Mouse (Mus musculus) midbrain, embryonic 12.5 days (tissue): ENCODE results near the gene Spc25. TPM values are rescaled to one million over a fixed set of nuclear protein-coding genes. Genes with fewer than 3 reads are reported as not detected.
A peak's percentile ranks its signal among the peaks of the same experiment; 100 is the strongest.

Experiments
- ATAC-seq: fragments of 200-750 bp; cut with Nextera tagmentation; 2 replicates; pipeline ENCODE4 v1.8.0; 2017; ENCODE audit warnings: low read depth, moderate TSS enrichment, moderate library complexity; ENCODE audit not compliant: low FRiP score
- H3K27ac ChIP-seq: fragments of 300-500 bp; sonication (generic); replicated peaks from 2 replicates; pipeline ENCODE4 v1.5.1; 2016; ENCODE audit warnings: mild to moderate bottlenecking
- H3K27me3 ChIP-seq: fragments of 300-500 bp; sonication (generic); 2 replicates; pipeline ENCODE4 v1.6.1; 2016; ENCODE audit warnings: mild to moderate bottlenecking
- H3K36me3 ChIP-seq: fragments of 300-500 bp; sonication (generic); 2 replicates; pipeline ENCODE4 v1.6.1; 2016
- H3K4me1 ChIP-seq: fragments of 300-500 bp; sonication (generic); 2 replicates; pipeline ENCODE4 v1.6.1; 2016
- H3K4me2 ChIP-seq: fragments of 300-500 bp; sonication (generic); replicated peaks from 2 replicates; pipeline ENCODE4 v1.6.1; 2016; ENCODE audit warnings: mild to moderate bottlenecking, moderate library complexity
- H3K4me3 ChIP-seq: fragments of 300-500 bp; sonication (generic); 2 replicates; pipeline ENCODE4 v1.5.1; 2016; ENCODE audit warnings: mild to moderate bottlenecking
- H3K9ac ChIP-seq: fragments of 300-500 bp; sonication (generic); replicated peaks from 2 replicates; pipeline ENCODE4 v1.6.1; 2016; ENCODE audit warnings: mild to moderate bottlenecking, moderate library complexity
- H3K9me3 ChIP-seq: fragments of 300-500 bp; sonication (generic); 2 replicates; pipeline ENCODE4 v1.6.1; 2016; ENCODE audit warnings: mild to moderate bottlenecking
- WGBS: fragments of 180-500 bp; shearing (Covaris S2); methylation state at CpG from one replicate; pipeline ENCODE4 v1.1.7; 2016; 5-methylcytosine and 5-hydroxymethylcytosine counted together
- polyA plus RNA-seq: library from polyadenylated mRNA; unstranded; fragments of >200 nt; fragmentation: Nextera tagmentation; extraction: Ambion mirVana; gene quantifications from 2 replicates; pipeline ENCODE4 v1.2.1, GENCODE M21; 2016

Spc25 gene
- polyA plus RNA-seq: 183 and 201 TPM in 2 replicates

DNA sequence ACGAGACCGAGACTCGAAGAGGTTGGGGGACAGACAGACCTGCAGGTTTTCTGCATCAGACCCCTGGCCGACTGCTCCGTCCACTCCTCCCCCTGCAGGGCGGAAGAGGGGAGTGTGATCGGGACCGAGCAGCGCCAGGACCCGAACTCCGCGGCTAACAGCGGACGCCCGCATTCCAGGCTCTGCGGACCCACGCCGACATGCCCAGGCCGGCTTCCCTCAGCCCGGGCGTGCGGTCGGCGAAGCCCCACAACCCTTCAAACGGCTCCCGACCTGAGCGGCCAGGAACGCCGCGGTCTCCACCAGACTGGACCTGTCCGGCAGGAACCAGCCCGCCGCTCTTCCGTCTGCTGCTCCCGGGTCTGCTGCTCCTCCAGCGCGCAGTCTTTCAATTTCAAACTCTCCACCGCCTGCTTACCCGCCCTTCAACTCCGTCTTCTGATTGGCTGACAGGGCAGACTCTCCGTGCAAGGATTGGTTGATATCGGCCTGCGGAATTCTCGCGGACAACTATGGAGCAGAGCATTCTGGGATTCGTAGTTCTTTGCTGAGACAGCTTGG, at the start of gene Spc25:
Spc25 (minus strand) TSS at position 404 of the 561 bp plus-strand sequence.
- H3K4me3 ChIP-seq: peak within 1 kb of the TSS; percentile 82
- H3K36me3 ChIP-seq: peaks cover 19% of the 10 kb centered on the region
- H3K4me2 ChIP-seq: peak within 1 kb of the TSS; percentile 81
- peaks cover 12% of the 10 kb centered on the region for H3K4me1 ChIP-seq
- H3K9ac ChIP-seq: peak within 1 kb of the TSS; percentile 73
- no peaks in the 10 kb centered on the region for H3K27me3 ChIP-seq
- under 1% methylated on average over 44 of the region's 46 CpGs for WGBS
- peak within 1 kb of the TSS; percentile 74 for H3K27ac ChIP-seq
- H3K9me3 ChIP-seq: no peaks in the 10 kb centered on the region
- ATAC-seq: peak; percentile 99

DNA sequence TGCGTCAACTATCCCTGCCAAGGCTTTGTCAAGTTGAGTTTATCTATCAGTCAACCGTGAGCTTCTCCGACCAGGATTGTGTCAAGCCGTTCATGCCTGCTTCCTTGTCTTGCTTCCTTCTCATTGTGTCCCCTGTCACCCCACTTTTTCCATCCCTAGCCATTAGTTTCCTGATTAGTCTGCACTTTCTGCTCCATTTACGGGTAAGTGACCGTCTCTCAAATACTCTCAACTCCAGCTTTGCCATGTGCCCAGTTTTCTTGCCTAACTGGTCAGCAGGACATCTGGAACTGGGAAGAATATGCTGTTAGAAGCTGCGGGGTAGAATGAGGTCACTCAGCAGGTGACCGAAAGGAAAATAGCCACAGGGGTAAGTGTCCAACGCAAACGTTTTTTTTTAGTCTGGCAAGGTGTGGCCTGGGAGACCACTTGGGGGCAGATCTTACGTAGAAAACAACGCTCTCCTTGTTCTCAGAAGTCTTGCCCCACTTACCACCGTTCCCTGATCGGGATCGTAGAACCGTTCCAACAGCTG, 42.3 kb upstream of the Spc25 start:
- Histone ChIP-seq H3K36me3 (no peaks in the 10 kb centered on the region), H3K9ac (no peak overlapping the region), H3K4me3 (no peak overlapping the region), H3K4me2 (no peak overlapping the region), H3K27ac (no peak overlapping the region), H3K4me1 (no peaks in the 10 kb centered on the region), H3K9me3 (no peaks in the 10 kb centered on the region), H3K27me3 (no peaks in the 10 kb centered on the region)
- WGBS: 58% methylated on average over 16 of the region's 16 CpGs
- ATAC-seq: no peak

- no peaks in the 10 kb centered on the region for H3K36me3 ChIP-seq
- H3K9ac ChIP-seq: no peak overlapping the region
- no peak overlapping the region for H3K4me2 ChIP-seq
- no peak for ATAC-seq
- H3K9me3 ChIP-seq: no peaks in the 10 kb centered on the region
- WGBS: 93% methylated on average over 1 of the region's 1 CpGs
- no peak overlapping the region for H3K27ac ChIP-seq
- no peak overlapping the region for H3K4me3 ChIP-seq
- H3K27me3 ChIP-seq: no peaks in the 10 kb centered on the region
- no peaks in the 10 kb centered on the region for H3K4me1 ChIP-seq
Measured at GRCm38 (mm10) chr2:69247081-69247480, 41.1 kb upstream of the Spc25 start.

GRCm38 (mm10) chr2:69244924-69245323, 38.9 kb upstream of the Spc25 start:
- H3K36me3 ChIP-seq: no peaks in the 10 kb centered on the region
- H3K27me3 ChIP-seq: no peaks in the 10 kb centered on the region
- no peak for ATAC-seq
- no peaks in the 10 kb centered on the region for H3K4me1 ChIP-seq
- H3K4me3 ChIP-seq: no peak overlapping the region
- no peak overlapping the region for H3K27ac ChIP-seq
- H3K4me2 ChIP-seq: no peak overlapping the region
- no peak overlapping the region for H3K9ac ChIP-seq
- 11% methylated on average over 2 of the region's 2 CpGs for WGBS
- no peaks in the 10 kb centered on the region for H3K9me3 ChIP-seq

DNA sequence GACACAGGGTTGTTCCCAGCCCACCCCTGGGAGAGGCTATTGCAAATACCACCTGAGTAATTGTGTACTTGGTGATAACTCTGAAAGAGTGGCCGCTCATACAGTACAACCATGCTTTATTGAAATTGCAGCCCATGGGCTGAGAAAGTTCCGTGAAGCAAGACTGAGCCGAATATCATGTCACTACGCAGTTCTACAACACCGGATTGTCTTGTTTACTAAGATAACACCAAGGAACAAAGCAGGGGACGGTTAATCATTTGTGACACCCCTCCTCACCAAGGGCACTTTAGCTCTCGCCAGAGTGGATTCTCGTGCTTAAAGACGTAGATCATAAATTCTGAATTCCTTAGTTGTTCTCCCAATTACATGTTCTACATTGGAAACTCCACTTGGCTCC, 33.3 kb upstream of the Spc25 start:
- ATAC-seq: no peak
- no peak overlapping the region for H3K27ac ChIP-seq
- no peaks in the 10 kb centered on the region for H3K4me1 ChIP-seq
- H3K4me2 ChIP-seq: no peak overlapping the region
- 92% methylated on average over 9 of the region's 9 CpGs for WGBS
- H3K4me3 ChIP-seq: no peak overlapping the region
- H3K9me3 ChIP-seq: no peaks in the 10 kb centered on the region
- H3K27me3 ChIP-seq: no peaks in the 10 kb centered on the region
- H3K9ac ChIP-seq: no peak overlapping the region
- no peaks in the 10 kb centered on the region for H3K36me3 ChIP-seq

GRCm38 (mm10) chr2:69234976-69235678, 29.1 kb upstream of the Spc25 start:
- no peak overlapping the region for H3K9ac ChIP-seq
- H3K4me3 ChIP-seq: no peak overlapping the region
- H3K36me3 ChIP-seq: no peaks in the 10 kb centered on the region
- WGBS: 69% methylated on average over 5 of the region's 5 CpGs
- H3K27me3 ChIP-seq: no peaks in the 10 kb centered on the region
- H3K4me1 ChIP-seq: no peaks in the 10 kb centered on the region
- no peak overlapping the region for H3K27ac ChIP-seq
- no peaks in the 10 kb centered on the region for H3K9me3 ChIP-seq
- H3K4me2 ChIP-seq: no peak overlapping the region
- 0 out of 2 replicates have a peak, but pooled peaks have one; percentile 65 for ATAC-seq

DNA sequence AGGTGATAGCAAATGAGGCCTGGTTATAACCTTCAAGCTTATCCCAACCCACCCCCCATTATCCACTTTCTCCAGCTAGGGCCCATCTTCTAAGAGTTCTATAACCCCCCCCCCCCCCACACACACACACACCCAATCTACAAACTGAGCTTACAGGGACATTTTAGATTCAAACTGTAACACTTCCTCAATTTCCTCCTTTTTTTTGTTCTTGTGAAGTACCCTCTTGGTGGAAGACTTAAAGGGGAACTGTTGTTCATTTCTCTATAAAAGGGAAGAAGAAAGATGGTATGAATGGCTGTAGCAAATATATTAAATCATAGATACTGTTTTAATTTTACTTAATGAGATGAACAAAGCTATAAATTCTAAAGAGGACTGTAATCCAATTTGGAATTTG, 26.1 kb upstream of the Spc25 start:
- no peaks in the 10 kb centered on the region for H3K36me3 ChIP-seq
- no peaks in the 10 kb centered on the region for H3K27me3 ChIP-seq
- H3K9me3 ChIP-seq: no peaks in the 10 kb centered on the region
- H3K4me3 ChIP-seq: no peak overlapping the region
- H3K4me2 ChIP-seq: no peak overlapping the region
- H3K9ac ChIP-seq: no peak overlapping the region
- ATAC-seq: no peak
- H3K27ac ChIP-seq: no peak overlapping the region
- no peaks in the 10 kb centered on the region for H3K4me1 ChIP-seq

DNA sequence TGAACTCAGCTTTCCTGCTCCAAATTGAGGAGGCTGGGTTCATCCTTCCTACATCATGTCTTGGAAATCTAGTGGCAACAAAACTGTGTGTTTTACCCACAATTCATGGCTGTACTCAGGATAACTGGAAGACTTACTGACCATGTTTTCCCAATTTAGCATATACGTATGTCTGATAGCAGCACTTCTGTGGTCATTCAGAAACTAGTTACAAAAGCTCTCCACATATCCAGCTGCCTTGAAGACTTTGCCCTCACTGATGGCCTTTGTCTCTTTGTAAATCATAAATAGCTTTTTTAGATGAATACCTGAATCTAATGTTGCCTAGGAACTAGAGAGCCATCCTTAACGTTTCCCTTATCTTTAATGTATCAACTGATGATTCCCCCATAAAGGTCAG, 24.1 kb upstream of the Spc25 start:
- Histone ChIP-seq H3K9me3 (no peaks in the 10 kb centered on the region), H3K27me3 (no peaks in the 10 kb centered on the region), H3K4me3 (no peak overlapping the region), H3K36me3 (no peaks in the 10 kb centered on the region), H3K9ac (no peak overlapping the region), H3K4me1 (no peaks in the 10 kb centered on the region), H3K27ac (no peak overlapping the region), H3K4me2 (no peak overlapping the region)
- no peak for ATAC-seq
- 91% methylated on average over 2 of the region's 2 CpGs for WGBS

- WGBS: 80% methylated on average over 6 of the region's 6 CpGs
- H3K27me3 ChIP-seq: no peaks in the 10 kb centered on the region
- no peaks in the 10 kb centered on the region for H3K4me1 ChIP-seq
- no peaks in the 10 kb centered on the region for H3K36me3 ChIP-seq
- H3K4me2 ChIP-seq: no peak overlapping the region
- no peak for ATAC-seq
- H3K27ac ChIP-seq: no peak overlapping the region
- H3K9me3 ChIP-seq: no peaks in the 10 kb centered on the region
- H3K4me3 ChIP-seq: no peak overlapping the region
- no peak overlapping the region for H3K9ac ChIP-seq
Measured at GRCm38 (mm10) chr2:69228635-69229034, 22.6 kb upstream of the Spc25 start.

DNA sequence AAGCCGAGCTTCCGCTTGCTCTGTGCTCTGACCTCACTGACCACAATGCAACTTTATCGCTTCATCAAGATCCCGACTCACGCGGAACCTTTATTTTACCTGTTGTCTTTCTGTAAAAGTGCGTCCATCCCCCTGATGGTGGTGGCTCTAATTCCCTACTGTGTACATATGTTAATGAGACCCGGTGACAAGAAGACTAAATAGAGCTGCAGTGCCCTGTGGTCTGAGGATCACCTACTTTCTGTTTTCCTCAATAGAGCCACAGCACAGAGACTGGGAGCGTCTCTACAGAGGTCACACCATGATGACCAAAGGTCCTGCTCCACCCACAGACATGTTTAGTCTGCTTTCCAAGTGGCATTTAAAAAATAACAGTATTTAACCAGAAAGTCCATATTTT, 20.9 kb upstream of the Spc25 start:
- no peak for ATAC-seq
- Histone ChIP-seq H3K4me1 (no peaks in the 10 kb centered on the region), H3K4me2 (no peak overlapping the region), H3K36me3 (no peaks in the 10 kb centered on the region), H3K27me3 (no peaks in the 10 kb centered on the region), H3K9me3 (no peaks in the 10 kb centered on the region), H3K4me3 (no peak overlapping the region), H3K27ac (no peak overlapping the region), H3K9ac (no peak overlapping the region)
- 88% methylated on average over 9 of the region's 9 CpGs for WGBS

GRCm38 (mm10) chr2:69224724-69225123, 18.7 kb upstream of the Spc25 start:
- Histone ChIP-seq H3K27ac (no peak overlapping the region), H3K4me2 (no peak overlapping the region), H3K9ac (no peak overlapping the region), H3K4me3 (no peak overlapping the region), H3K9me3 (no peaks in the 10 kb centered on the region), H3K36me3 (no peaks in the 10 kb centered on the region), H3K27me3 (no peaks in the 10 kb centered on the region), H3K4me1 (no peaks in the 10 kb centered on the region)
- WGBS: 74% methylated on average over 2 of the region's 2 CpGs
- ATAC-seq: no peak

DNA sequence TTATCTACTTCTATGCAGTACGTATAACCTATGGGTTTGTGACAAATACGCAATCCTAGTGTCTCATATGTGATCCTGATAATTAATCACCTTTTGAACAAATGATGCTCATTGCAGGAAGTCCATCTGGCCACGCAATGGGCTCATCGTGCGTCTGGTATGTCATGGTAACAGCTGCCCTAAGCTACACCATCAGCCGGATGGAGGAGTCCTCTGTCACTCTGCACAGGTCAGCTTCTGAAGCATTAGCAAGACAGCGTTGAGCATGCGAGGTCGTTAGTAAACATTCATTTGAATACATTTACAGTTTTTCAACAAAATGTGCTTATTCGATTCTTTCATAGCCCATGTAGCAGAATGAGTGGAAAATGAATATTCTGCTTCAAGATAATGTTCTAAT, 16.8 kb upstream of the Spc25 start:
- Histone ChIP-seq H3K27me3 (no peaks in the 10 kb centered on the region), H3K27ac (no peak overlapping the region), H3K4me3 (no peak overlapping the region), H3K4me1 (no peaks in the 10 kb centered on the region), H3K9me3 (no peaks in the 10 kb centered on the region), H3K4me2 (no peak overlapping the region), H3K36me3 (no peaks in the 10 kb centered on the region), H3K9ac (no peak overlapping the region)
- ATAC-seq: no peak
- WGBS: 79% methylated on average over 10 of the region's 10 CpGs
